Mouse (Mus musculus) ovary, adult 18-20 months (tissue): ENCODE results near the gene Pnp.
"Not testable (repeated sequence)": the region's sequence is repeated elsewhere in the genome, so short reads cannot be mapped to it uniquely, and the experiment has no call there.

ENCODE experiments used
- DNase-seq: peaks from one replicate; pipeline ENCODE4 v3.0.0; 2022; ENCODE audit warnings: low spot score, mixed read lengths

Pnp gene

GRCm38 (mm10) chr14:50930377-50930753 is 517 bp upstream of the Pnp start:
- no peak for DNase-seq

- no peak for DNase-seq
These were observed 675 bp downstream of the Pnp start for GRCm38 (mm10) chr14:50931493-50932020.

- no peak for DNase-seq
These were observed 5.8 kb downstream of the Pnp start for GRCm38 (mm10) chr14:50936649-50937048.

GRCm38 (mm10) chr14:50938119-50938908 is 7.4 kb downstream of the Pnp start:
- no peak for DNase-seq

GRCm38 (mm10) chr14:50938940-50939339 is 8.1 kb downstream of the Pnp start:
- no peak for DNase-seq

GRCm38 (mm10) chr14:50943932-50944667 is 13.2 kb downstream of the Pnp start, which contains the start of gene Gm49342:
TSS of gene Gm49342 (plus strand) at chr14:50944517.
- peak; percentile 93 for DNase-seq

- not testable (repeated sequence) for DNase-seq
These were observed 13.8 kb downstream of the Pnp start for GRCm38 (mm10) chr14:50944668-50945033.

GRCm38 (mm10) chr14:50945081-50945480 is 14.2 kb downstream of the Pnp start:
- DNase-seq, result not testable (repeated sequence)

GRCm38 (mm10) chr14:50945526-50945925 is 14.6 kb downstream of the Pnp start:
- not testable (repeated sequence) for DNase-seq

- DNase-seq, result no peak
These were observed 24.6 kb downstream of the Pnp start for GRCm38 (mm10) chr14:50955487-50955886.

GRCm38 (mm10) chr14:50955942-50956508 is 25.1 kb downstream of the Pnp start, which contains the start of gene Pnp2:
TSS of gene Pnp2 (plus strand) at chr14:50955992.
- DNase-seq, result peak; percentile 23

GRCm38 (mm10) chr14:50956724-50957123 is 25.8 kb downstream of the Pnp start:
- not testable (repeated sequence) for DNase-seq

GRCm38 (mm10) chr14:50957146-50957545 is 26.3 kb downstream of the Pnp start:
- not testable (repeated sequence) for DNase-seq

GRCm38 (mm10) chr14:50958289-50958995 is 27.6 kb downstream of the Pnp start:
- not testable (repeated sequence) for DNase-seq

GRCm38 (mm10) chr14:50968216-50968980 is 37.5 kb downstream of the Pnp start:
- no peak for DNase-seq

GRCm38 (mm10) chr14:50969041-50969440 is 38.2 kb downstream of the Pnp start:
- no peak for DNase-seq

GRCm38 (mm10) chr14:50969558-50970544 is 39.0 kb downstream of the Pnp start:
- peak; percentile 9 for DNase-seq

- DNase-seq, result no peak
These were observed 39.9 kb downstream of the Pnp start for GRCm38 (mm10) chr14:50970822-50971221.

GRCm38 (mm10) chr14:50973054-50973453 is 42.2 kb downstream of the Pnp start:
- not testable (repeated sequence) for DNase-seq

GRCm38 (mm10) chr14:50973700-50974099 is 42.8 kb downstream of the Pnp start:
- DNase-seq, result no peak
